ENCODE assay signal across 8 mouse cellular contexts in genomic region chr12:111813111-111813765, GRCm38 (mm10). TPM values are rescaled to one million over a fixed set of nuclear protein-coding genes. Genes with fewer than 3 reads are reported as not detected.
DNase-seq lines count a peak whose midpoint lies in the region; ATAC-seq and TF ChIP-seq lines count a peak whose summit lies in the region.

No protein-coding gene starts in this region.

- DNase-seq in layer of hippocampus, adult 2 months (ENCODE audit: low spot score in 2 of 2) = no peak
- no peak for DNase-seq in layer of hippocampus, postnatal 25 days (ENCODE audit: extremely low spot score in 1 of 2, low spot score in 1 of 2)
- DNase-seq in adipocyte (ENCODE audit: low spot score) = peak; percentile 96
- peak; percentile 84 for DNase-seq in fat pad, adult 2 months (ENCODE audit: extremely low read depth, low read depth, low spot score)
- DNase-seq in urinary bladder, postnatal 25 days (ENCODE audit: low spot score) = no peak
- DNase-seq in left cerebral cortex, postnatal 10 days (ENCODE audit: extremely low spot score in 1 of 2, low spot score in 2 of 2) = no peak

- peak overlapping the region; percentile 72 for H3K4me3 ChIP-seq in layer of hippocampus, adult 2 months
- H3K4me3 ChIP-seq in limb, embryonic 13.5 days = peak overlapping the region; percentile 71
- H3K4me3 ChIP-seq in neural tube, embryonic 12.5 days = peak overlapping the region; percentile 60

- WGBS in limb, embryonic 13.5 days = 5% methylated on average over 27 of the region's 27 CpGs
- 5% methylated on average over 27 of the region's 27 CpGs for WGBS in neural tube, embryonic 12.5 days

- no peaks in the 10 kb centered on the region for H3K27me3 ChIP-seq in limb, embryonic 13.5 days
- no peaks in the 10 kb centered on the region for H3K27me3 ChIP-seq in neural tube, embryonic 12.5 days (replicated peaks)

- intact Hi-C loops in left cerebral cortex, postnatal 10 days (cut with DNase I) = no loop called here

- peak overlapping the region; percentile 78 for H3K9ac ChIP-seq in limb, embryonic 13.5 days
- peak overlapping the region; percentile 51 for H3K9ac ChIP-seq in neural tube, embryonic 12.5 days

- no peak for TF ChIP-seq CTCF in layer of hippocampus, adult 2 months (conservative IDR thresholded peaks at IDR 0.05)

- peaks cover 50% of the 10 kb centered on the region for H3K4me1 ChIP-seq in limb, embryonic 13.5 days
- peaks cover 40% of the 10 kb centered on the region for H3K4me1 ChIP-seq in neural tube, embryonic 12.5 days

- no peaks in the 10 kb centered on the region for H3K9me3 ChIP-seq in limb, embryonic 13.5 days
- no peaks in the 10 kb centered on the region for H3K9me3 ChIP-seq in neural tube, embryonic 12.5 days

- H3K27ac ChIP-seq in layer of hippocampus, adult 2 months = no peak overlapping the region
- H3K27ac ChIP-seq in limb, embryonic 13.5 days = 0 out of 2 replicates have a peak overlapping the region, but pooled peaks have one; percentile 28
- no peak overlapping the region for H3K27ac ChIP-seq in neural tube, embryonic 12.5 days

- no peak for ATAC-seq in limb, embryonic 13.5 days (ENCODE audit: low FRiP score, low read depth)
- no peak for ATAC-seq in neural tube, embryonic 12.5 days (ENCODE audit: low FRiP score, low read depth)

- H3K4me2 ChIP-seq in limb, embryonic 13.5 days (replicated peaks) = peak overlapping the region; percentile 91
- H3K4me2 ChIP-seq in neural tube, embryonic 12.5 days (replicated peaks) = peak overlapping the region; percentile 80

- H3K36me3 ChIP-seq in limb, embryonic 13.5 days = peaks cover 19% of the 10 kb centered on the region
- peaks cover 5% of the 10 kb centered on the region for H3K36me3 ChIP-seq in neural tube, embryonic 12.5 days

RNA-seq across cellular contexts. Expression of gene Xrcc3, which starts 0.4 kb away (rescaled TPM):
- total RNA-seq in layer of hippocampus, adult 2 months (2021) = 1 to 10 TPM; 3.2 to 4.2 TPM
- total RNA-seq in layer of hippocampus, postnatal 25 days (2021) = 1 to 10 TPM; 4.2 to 4.6 TPM
- 7.2 and 11.0 TPM in 2 replicates for polyA plus RNA-seq in limb, embryonic 13.5 days (2015; fragmentation: Nextera tagmentation; extraction: Ambion mirVana)
- polyA plus RNA-seq in neural tube, embryonic 12.5 days (2016; fragmentation: Nextera tagmentation; extraction: Ambion mirVana) = 5.5 and 7.5 TPM in 2 replicates
- total RNA-seq in left cerebral cortex, postnatal 10 days (2021) = 1 to 10 TPM; 3.0 to 3.2 TPM

RNA-seq across cellular contexts. Expression of gene Zfyve21, which starts 0.7 kb away (rescaled TPM):
- total RNA-seq in layer of hippocampus, adult 2 months (2021) = 10 to 100 TPM; 20.0 to 20.6 TPM
- 10 to 100 TPM; 21.6 to 21.7 TPM for total RNA-seq in layer of hippocampus, postnatal 25 days (2021)
- polyA plus RNA-seq in limb, embryonic 13.5 days (2015; fragmentation: Nextera tagmentation; extraction: Ambion mirVana) = 105 and 111 TPM in 2 replicates
- polyA plus RNA-seq in neural tube, embryonic 12.5 days (2016; fragmentation: Nextera tagmentation; extraction: Ambion mirVana) = 48.8 and 50.9 TPM in 2 replicates
- total RNA-seq in left cerebral cortex, postnatal 10 days (2021) = 10 to 100 TPM; 14.9 to 19.2 TPM

RNA-seq across cellular contexts. Expression of gene Klc1, which starts 54.6 kb away (rescaled TPM):
- 100 to 1,000 TPM; 654 to 684 TPM for total RNA-seq in layer of hippocampus, adult 2 months (2021)
- 100 to 1,000 TPM; 701 to 727 TPM for total RNA-seq in layer of hippocampus, postnatal 25 days (2021)
- 112 and 113 TPM in 2 replicates for polyA plus RNA-seq in limb, embryonic 13.5 days (2015; fragmentation: Nextera tagmentation; extraction: Ambion mirVana)
- polyA plus RNA-seq in neural tube, embryonic 12.5 days (2016; fragmentation: Nextera tagmentation; extraction: Ambion mirVana) = 481 and 504 TPM in 2 replicates
- total RNA-seq in left cerebral cortex, postnatal 10 days (2021) = 100 to 1,000 TPM; 901 to 907 TPM

Comparison
In these comparisons a context has a peak if more than half of its experiments do, and no peak if none do; other contexts are left out.
1. DNase-seq: peak in adipocyte (single experiment) and fat pad, adult 2 months (single experiment); none in layer of hippocampus, adult 2 months (0 of 2), layer of hippocampus, postnatal 25 days (0 of 2), urinary bladder, postnatal 25 days (single experiment) and left cerebral cortex, postnatal 10 days (0 of 2).
2. Peak in every context shown above with its lines, with median percentiles within 50 percentile points of each other: H3K4me3 ChIP-seq.